Mouse (Mus musculus) right cerebral cortex, adult 2 months (tissue): Measurements from ENCODE around the gene Coch.
A peak's percentile ranks its signal among the peaks of the same experiment; 100 is the strongest.
"Not testable (repeated sequence)": the region's sequence is repeated elsewhere in the genome, so short reads cannot be mapped to it uniquely, and the experiment has no call there.

ENCODE experiments used
- DNase-seq, 2 experiments: peaks; one replicate each; pipeline ENCODE4 v3.0.0; 2021 to 2022; ENCODE audit warnings: low spot score in 2 of 2

Gene Coch

DNA sequence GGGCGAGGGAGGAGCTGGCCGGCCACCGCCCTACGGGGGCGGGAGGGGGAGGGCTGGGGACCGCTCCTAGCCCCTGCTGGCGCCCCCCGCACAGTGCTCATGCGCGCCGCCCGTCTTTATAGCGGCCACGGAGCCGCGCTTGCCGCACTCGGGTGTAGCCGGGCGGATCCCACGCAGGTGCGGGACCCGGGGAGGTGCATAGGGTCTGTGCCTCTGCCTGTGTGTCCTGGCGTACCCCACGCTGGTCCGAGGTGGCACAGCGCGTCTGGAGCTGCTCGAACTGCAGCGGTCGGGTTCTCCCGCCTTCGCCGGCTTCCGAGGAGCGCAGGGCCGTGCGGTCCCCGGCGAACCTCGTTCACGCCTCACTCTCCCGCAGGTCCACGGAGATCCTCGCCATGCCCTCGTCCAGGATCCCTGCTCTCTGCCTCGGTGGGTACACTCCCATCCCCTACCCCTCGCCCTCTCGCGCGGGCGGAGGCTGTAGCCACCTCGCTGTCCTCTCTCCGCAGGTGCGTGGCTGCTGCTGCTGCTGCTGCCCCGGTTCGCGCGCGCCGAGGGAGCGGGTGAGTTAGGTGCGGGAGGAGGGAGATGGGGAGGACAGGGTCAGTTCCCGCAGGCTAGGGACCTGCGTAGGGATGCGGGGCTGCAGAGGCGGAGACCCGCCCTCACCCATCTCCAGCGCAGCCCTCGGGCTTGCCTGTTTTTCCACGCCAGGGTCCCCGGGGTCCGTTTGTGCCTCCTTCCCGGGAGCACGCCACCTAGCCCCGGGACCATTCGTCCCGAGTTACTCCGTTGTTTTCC is at the start of gene Coch:
Gene Coch (plus strand): TSS at position 113 of the 801 bp plus-strand sequence.
- peak; percentile 12 to 36 for DNase-seq

DNA sequence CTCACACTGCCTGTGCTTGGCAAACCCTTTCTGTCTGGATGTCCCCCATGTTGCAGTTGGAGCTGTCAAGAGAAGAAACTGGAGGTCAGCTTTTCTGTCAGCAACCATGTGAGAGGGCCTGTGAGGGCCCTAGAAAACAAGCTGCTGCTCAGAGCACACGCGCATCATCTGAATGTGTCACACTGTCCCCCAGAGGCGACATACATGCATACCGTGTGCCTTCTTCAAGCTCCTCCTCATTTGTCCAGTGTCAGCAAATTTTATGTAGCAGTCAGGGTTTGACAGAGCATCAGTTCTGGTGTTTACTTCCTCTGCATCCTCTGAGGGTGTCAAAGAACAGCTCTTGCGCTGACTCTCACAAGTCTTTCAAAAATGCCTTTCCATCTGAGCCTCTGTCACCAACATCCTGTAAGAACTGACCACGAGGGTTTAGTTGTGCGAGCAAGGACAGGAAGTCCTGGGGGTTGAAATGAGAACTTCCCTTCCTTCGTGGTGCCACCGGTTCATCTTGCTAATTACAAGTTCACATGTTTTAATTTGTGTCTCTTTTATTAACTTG is 49.7 kb upstream of the Coch start:
- DNase-seq, result no peak

DNA sequence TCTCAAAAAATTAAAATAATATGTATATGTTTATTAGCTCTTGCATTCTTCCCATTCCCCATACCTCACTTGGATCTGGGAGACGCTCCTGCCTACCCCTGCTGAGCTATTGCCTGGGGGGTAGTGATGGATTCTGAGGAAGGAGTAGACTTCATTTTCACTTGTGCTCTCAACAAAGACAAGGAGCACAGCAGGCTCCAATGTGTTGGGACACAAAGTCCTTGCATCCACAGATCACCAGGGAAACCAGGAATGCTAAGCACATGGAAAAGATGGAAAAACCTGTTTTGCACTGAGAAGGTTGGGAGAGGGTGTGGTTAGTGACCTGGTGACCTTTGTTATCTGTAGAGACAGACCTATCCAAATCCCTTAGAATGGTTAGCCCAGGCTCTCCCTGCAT is 38.1 kb upstream of the Coch start:
- DNase-seq, result no peak

DNA sequence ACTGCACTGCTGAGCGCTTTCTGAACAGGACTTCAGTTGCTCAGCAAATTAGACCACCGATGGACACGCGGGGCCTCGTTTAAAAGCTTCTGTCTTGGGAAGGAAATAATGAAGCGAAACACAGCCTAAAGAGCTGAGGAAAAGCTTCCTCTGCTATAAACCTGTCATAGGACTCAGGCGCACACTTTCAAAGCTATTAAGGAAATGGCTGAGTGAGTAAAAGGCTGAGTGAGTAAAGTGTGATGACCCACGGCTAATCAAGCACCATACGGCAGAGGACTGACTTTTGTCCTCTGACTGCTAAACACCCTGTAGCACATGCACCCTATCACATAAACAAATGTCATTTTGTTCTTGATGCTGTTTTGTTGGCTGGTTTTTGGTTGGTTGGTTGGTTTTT is 31.7 kb upstream of the Coch start:
- no peak for DNase-seq

DNA sequence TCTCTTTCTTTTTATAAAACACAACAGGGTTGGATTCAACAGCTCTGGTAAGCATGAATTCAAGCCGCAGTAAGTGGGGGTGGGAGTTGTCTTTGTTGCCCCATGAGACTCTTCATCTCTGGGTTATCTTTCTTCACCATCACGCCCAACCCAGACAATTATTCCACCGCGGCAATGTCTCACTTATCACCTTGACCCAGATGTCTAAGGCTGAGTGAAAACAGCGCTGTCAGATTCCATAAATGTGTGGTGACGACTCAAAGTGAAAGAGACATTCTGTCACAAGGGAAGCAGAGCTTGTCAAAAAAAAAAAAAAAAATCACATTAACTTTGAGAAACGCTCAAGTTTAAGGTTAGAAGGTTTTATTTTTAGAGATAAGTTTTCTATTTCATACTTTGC is 25.9 kb upstream of the Coch start:
- DNase-seq, result no peak

DNA sequence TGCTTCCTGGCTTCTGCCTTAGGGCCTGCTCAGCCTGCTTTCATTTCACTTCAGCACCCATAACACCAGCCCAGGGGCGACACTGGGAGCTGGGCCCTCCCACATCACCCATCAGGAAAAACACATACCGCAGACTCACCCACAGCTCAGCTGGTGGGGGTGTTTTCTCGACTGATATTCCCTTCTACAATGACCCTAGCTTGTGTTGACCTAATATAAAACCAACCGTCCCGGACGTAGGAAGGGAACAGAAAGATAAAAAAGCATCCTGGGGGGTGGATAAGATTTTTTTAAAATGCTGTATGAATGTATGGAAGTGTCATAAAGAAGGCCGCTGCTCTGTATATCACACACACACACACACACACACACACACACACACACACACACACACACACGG is 23.7 kb upstream of the Coch start:
- no peak for DNase-seq

DNA sequence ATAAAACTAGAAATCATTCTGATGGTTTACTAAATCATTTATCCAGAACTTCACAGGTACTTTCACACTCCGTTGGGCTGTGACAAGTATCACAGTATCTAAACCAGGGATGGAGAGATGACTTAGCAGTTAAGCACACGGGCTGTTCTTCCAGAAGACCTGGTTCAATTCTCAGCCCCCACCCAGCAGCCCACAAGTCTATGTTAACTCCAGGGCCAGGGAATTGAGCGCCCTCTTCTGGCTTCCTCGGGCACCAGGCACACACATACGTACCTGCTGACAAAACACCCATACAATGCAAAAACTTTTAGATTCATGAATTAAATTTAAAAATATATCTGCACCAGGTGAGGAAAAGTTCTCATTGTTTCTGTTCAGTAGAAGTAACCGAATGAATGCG is 23.2 kb upstream of the Coch start:
- DNase-seq, result no peak

DNA sequence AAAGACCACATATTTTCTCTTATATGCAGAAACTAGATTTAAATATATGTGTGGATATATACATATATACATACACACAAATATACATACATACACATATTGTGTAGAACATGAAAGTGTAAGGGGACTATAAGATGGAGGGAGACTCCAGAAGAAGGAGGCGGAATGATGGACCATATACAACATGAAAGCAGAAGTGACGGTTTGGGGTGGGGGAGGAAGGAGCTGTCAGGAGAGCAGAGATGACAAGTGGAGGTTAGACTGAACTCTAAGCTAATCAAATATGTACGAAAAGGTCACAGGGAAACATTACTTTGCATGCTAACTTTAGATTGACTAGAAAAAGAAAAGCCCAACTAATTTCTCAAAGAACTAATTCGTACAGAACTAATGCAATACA is 20.5 kb upstream of the Coch start:
- DNase-seq, result no peak

DNA sequence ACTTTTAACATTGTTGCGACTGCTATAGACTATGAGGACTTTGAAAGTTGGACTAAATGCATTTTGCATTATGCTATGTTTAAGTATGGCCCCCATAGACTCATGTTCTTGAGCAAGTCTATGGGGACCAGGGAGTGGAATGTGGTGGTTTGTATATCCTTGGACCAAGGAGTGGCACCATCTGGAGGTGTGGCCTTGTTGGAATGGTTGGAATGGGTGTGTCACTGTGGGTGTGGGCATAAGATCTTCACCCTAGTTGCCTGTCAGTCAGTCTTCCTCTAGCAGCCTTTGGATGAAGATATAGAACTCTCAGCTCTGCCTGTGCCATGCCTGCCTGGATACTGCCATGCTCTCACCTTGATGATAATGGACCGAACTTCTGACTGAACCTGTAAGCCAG is 15.3 kb upstream of the Coch start:
- not testable (repeated sequence) for DNase-seq

DNA sequence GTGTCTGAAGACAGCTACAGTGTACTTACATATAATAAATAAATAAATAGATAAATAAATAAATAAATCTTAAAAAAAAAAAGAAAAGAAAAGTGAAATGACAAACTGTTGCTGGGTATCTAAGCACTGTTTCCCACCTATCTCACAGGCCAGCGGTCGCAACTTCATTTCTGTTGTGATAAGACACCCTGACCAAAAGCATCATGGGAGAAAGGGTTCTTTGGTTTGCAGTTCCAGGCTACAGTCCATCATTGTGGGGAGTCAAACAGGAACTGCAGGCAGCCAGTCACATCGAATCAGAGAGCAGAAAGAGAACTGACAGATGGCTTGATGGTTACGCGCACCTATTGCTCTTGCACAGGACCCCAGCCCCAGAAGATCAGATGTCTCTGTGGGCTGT is 3.9 kb upstream of the Coch start:
- no peak for DNase-seq

DNA sequence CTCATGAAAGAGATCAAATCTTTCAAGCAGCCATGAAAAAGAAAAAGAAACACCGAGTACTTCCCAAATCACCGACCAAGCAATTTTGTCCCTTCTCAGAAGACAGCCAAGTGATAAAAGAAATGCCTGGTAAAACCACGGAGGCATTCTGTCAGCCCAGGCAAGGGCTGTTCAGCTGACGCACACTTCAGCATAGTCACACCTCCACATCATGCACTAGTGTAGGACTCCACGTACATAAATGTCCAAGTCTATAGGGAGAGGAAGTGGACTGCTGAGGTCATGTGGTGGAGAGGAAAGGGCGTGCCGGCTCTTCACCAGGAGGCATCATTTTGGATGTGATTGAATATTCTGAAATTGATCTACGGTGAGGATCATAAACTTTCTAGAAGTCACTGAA is 1.2 kb upstream of the Coch start:
- no peak for DNase-seq

DNA sequence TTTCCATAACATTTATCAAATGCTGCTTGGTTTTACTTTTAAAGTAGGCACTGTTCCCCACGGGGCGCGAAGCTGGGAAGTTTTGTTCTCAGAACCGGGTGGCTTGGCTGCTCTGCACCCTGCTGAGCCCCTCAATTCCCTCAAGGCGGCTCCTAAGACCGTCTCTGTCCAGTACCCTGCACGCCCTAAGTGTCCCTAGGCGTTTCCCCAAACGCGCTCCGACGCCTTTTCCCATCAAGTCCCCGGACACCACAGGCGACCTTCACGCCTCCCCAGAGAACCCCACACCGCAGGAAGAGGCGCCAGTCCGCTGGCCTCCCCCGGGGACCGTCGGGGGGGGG is 283 bp upstream of the Coch start:
- DNase-seq, result peak in 1 of 2 experiments; percentile 10

DNA sequence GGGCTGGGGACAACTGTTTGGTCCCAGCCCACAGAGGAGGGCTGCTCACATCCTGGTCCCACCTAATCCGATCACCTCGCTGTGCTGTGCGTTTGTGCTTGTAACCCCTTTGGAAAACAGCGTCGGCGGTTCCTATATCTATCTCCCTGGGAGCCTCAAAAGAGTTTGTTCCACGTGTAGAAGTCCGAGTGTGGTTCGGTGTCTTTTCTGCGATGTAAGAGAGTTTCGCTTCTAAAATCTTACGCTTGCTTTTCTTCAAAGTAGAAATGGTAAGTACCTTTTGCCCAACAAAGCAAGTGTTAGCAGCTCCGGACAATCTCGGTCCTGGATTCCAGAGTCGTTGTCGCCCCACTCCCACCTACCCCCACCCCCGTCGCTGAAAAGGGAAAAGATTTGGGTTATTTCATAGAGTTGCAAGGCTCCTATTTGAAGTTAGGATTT is 909 bp downstream of the Coch start:
- DNase-seq, result no peak

DNA sequence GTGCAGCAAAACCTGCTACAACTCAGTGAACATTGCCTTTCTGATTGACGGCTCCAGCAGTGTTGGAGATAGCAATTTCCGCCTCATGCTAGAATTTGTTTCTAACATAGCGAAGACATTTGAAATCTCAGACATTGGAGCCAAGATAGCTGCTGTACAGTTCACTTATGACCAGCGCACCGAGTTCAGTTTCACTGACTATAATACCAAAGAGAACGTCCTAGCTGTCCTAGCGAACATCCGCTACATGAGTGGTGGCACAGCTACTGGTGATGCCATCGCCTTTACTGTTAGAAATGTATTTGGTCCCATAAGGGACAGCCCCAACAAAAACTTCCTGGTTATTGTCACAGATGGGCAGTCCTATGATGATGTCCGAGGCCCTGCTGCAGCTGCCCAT is 10.2 kb downstream of the Coch start:
- no peak for DNase-seq

DNA sequence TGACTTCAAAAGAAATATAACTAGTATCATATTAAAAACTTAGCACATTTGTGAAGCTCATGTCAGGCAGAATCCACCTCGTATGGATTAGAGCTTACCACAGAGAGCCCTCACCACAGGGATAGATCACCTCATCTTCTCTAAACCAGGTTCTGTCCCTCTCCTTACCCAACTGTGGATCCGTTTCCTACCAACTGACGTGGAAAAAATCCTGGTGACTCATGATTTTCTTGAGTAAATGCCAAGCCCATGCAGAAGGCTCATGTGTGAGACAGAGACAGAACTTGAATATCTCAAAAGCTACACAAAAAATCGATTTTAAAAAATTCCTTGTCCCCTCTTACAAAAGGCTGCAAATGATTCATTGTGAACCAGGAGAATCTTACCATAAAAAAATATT is 13.0 kb downstream of the Coch start:
- no peak for DNase-seq

DNA sequence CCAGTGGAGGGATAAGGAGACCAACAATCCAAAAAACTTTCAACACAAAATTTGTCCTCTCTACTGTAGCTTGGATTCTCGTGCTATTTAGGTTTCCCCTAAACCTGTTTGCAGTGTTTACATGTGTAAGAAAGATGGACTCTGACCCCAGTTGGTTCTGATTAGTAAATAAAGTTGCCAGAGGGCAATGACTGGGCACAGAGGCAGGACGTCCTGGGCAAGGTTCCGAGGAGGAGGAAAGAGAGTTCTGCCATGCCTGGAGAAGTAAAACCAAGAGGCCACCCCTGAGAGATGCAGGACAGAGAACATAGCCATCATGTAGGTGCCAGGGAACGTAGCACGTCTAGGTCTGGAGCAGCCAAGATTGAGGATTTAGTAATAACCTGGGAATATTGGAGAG is 19.2 kb downstream of the Coch start:
- no peak for DNase-seq

DNA sequence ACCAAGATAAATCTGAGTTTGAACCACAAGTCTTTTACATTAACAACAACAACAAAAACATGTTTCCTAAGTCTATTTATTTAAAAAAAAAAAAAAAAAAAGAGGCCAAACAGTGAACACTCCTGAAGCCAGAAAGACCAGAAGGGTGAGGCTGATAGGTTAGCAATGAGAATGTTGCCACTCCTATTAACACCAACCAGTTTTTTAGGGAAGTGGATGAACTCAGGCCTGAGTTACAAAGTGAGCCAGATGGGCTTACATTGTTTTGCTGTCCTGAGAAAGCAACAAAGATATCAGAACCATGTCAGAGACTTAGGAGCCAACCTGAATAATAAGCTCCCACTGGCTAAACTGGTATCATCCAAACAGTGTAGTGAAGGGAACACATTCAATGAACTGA is 27.4 kb downstream of the Coch start:
- no peak for DNase-seq

DNA sequence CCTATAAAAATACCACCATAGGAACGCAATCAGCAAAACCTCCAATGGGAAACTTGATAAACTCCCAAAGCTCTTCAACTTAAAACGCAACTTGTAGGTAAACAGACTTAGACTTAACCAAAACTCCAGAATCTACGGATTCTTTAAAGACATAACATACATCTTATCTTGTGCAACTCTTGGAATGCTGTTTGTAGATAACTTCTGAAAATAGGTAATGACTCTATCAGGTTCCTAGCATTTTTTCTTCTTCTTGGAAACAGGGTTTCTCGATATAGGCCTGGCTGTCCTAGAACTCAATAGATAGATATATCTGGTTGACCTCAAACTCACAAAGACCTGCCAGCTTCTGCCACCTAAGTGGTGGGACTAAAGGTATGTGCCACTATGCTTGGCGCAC is 28.0 kb downstream of the Coch start:
- no peak for DNase-seq

DNA sequence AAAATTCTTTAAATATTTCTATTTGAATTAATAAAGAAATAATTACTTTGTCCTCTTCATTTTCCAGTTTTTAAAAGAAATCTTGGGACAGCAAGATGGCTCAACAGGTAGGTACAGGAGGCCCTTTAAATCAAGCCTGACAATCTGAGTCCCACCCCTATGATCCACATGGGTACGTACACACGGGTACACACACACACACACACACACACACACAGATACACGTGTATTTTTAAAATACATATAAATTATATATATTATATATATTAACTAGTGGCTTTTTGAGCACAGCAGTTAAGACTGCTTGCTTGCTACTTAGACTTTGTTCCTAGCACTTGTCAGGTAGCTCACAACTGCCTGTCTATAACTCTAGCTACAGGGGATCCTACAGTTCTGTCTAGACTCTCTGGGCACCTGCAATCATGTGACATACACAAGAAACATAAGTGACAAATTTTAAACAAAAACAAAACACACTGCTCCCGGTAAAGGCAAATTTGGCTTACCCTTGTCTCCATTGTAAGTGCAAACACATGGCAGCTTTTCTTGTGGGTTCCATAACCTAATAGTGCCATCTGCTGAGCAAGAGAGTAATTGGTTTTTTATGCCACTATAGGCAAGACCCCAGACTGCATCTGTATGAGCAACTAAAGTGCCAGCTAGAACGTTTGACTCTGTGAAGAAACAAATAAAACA is 29.7 kb downstream of the Coch start:
- DNase-seq, result no peak

DNA sequence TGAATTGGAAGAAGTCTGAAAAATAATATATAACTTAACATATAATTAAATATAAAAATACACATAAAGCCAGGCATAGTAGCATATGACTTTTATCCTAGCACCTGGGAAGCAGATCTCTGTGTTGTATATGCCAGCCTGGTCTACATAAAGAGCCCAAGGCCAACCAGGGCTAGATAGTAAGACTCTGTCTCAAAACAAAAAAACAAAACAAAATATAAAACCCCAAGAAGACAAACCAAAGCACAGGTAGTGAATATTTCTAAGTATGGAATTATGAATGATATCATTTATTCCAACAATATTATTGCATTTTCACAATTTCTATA is 30.2 kb downstream of the Coch start:
- DNase-seq, result no peak

DNA sequence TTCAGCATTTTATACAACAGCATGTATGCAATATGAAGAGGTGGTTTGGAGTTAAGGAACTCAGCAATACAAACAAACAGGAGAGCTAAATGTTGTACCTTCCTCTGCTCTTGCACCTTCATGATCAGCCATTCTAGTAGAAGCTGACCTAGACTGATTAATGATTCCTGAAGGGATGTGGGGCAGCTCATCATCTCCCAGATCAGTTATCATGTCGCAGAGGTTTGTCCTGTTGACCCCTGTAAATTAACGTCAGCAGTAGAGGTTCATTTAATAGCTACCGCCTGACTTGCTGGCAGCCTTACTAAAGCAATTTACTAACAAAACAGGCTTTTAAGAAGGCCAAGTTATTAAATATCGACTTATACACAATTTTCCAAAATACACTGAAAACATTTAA is 40.3 kb downstream of the Coch start:
- DNase-seq, result no peak

DNA sequence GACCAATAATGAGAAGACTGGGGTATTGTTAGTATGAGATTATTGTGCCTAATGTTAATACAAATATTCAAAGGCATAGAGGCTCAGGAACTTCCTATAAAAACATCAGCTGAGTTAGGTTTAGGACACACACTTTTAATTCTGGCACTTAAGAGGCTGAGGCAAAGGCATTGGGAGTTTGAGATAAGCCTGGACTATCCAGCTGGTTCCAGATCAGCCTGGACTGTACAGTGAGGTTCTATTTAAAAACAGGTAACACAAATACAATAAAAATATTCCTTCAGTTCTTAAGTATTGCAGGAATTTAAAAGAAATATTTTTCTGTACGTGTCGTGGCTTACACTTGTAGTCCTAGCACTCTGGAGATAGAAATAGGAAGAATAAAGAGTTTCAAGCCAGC is 43.1 kb downstream of the Coch start:
- no peak for DNase-seq

DNA sequence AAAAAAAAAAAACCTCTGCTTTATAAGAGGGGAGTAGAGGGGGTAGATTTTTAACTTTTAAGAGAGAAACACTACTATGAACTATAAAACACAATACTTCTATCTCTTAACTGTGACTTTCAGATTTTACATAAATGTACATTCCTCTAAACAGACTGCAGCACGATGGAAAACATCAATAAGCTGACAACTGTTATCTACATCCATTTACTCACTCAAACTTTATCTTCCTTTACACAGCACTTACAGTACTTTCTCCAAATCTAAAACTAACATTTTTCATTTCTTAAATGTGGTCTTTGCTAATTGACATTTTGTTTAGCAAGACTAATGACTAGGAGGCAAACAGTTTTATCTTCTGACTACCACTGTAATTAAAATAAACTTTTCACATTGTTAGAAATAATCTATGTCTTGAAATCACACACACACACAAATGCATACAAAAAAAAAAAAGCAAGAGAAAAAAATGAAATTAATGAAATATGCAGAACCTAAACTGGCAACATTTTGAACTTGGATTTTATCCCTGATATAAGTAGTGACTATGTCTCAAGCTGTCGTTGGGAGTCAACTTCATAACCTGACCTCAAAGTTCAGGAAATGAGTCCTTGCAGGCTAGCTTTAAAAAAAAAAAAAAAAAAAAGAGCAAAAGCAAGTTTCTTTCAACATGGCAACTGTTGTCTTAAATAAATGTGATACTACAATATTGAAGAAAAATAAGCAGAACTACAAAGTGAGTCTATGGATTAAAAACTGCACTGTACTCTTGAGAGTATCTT is 43.7 kb downstream of the Coch start:
- no peak for DNase-seq
